Mouse (Mus musculus) bone marrow macrophage, adult 2 months (primary cell): ENCODE results near the gene Acbd4.

Experiments
- CTCF ChIP-seq: IDR thresholded peaks from 2 replicates; pipeline ENCODE4 v1.5.1; 2012; ENCODE audit warnings: low read depth, mild to moderate bottlenecking, low read length, moderate library complexity
- POLR2A ChIP-seq: IDR thresholded peaks from 2 replicates; pipeline ENCODE4 v1.6.1; 2012; ENCODE audit warnings: mild to moderate bottlenecking, low read depth, low read length, borderline replicate concordance

GRCm38 (mm10) chr11:103068272-103068671 lies 33.2 kb upstream of the Acbd4 start:
- TF ChIP-seq POLR2A (no peak), CTCF (no peak)
